Mouse (Mus musculus): Measurements from ENCODE around the gene Pkd2l1. TPM values are rescaled to one million over a fixed set of nuclear protein-coding genes. Genes with fewer than 3 reads are reported as not detected.

Pkd2l1 gene
- under 1 TPM in 1 of 3 experiments, not detected in 2; 0.10 TPM for polyA plus RNA-seq (2017; shearing (Covaris generic))

DNA sequence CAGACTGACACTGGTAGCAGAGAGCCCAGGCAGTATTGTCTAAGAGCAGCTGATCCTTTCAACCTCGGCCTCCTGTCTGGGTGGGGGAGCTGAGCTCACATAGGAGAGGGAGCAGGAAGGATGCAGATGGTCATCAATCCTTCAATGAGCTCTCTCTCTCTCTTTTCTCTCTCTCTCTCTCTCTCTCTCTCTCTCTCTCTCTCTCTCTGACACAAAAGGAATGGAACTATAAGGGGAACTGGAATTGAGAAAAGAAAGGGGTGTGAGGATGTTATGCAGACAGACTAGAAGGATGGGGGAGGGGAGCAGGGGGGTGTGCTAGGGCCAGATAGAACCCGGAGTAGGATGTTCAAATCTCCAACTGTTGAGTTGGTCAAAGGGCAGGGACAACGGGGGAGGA lies at the start of gene Pkd2l1:
TSS of gene Pkd2l1 (minus strand) at position 101 of the 400 bp plus-strand sequence.
- no peak for ATAC-seq

DNA sequence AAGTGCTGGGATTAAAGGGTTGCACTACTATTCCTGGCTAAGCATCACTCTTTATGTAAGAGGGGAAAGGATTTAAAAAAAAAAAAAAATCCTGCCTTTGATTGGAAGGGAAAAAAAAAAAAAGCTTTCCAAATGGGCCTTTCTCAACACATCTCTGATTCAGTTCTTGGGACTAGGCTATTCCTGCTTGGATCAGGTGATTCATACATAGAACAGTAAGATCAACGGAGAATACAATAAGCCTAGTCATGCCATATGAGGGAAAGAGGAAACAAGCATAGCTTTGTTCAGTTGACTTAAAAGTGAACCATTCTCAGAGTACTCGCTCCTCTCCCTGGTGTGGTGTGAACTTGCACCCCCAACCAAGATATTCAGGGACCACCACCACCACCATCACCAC lies 46.7 kb upstream of the Pkd2l1 start:
- ATAC-seq: no peak

DNA sequence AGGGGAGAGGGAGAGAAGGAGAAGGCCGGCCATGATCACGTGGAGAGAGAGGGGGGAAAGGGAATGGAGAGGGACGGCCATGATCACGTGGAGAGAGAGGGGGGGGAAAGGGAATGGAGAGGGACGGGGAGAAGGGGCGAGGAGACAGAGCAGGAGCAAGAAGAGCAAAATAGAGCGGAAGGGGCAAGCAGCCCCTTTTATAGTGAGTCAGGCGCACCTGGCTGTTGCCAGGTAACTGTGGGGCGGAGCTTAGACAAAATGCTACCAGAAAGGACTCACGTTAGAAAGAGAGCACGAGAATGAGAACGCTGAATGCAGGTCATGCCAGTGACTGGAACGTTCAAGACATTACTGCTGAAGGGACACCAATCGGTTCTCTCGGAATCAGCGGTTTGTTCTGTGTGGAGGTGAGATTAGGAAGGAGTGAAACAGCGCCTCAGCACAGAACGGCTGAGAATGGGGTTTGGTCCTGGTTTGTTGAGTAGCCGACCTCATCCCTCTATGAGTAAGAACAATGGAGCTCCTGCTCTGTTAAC lies 45.3 kb upstream of the Pkd2l1 start:
- no peak for ATAC-seq

DNA sequence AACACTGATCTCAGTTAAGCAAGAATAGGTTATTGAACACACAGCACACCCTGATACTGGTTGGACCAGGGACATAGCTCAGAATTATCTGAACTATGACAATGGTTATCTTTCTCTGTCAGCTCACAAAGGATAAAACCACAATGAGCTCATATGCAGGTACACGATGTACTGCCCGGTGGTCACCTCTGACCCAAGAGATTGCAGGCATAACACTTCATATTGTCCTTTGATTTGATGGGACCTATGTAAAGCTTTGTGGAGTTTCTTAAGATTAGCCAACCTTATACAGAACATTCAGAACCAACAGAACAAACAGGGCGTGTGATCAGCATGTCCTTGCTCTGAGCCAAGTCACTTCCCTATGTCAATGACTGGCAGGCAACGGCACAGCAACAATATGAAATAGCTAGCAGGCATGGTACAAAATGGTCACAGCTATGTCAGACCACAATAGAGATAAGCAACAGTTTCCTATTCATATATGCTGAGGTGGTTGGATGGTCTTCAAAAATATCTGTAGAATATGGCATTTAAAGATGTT lies 39.4 kb upstream of the Pkd2l1 start:
- ATAC-seq: no peak

DNA sequence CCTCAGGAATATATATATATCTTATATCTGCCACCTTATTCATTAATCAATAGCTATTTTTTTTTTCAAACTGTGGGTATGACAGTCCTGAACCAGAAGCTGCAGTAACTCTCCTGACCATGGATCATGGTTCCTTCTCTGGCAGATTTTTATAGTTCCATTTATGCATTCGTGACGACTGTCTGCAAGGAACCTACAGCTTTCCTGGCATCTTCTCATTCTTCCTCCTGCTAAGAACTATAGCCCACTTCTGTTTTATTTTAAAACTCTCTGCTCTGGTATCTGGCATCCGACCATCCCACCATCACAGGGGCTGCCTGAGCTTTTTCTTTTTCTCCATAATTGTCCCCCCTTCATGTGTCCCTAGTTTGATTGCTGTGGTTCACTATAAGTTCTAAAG lies 38.0 kb upstream of the Pkd2l1 start:
- no peak for ATAC-seq

DNA sequence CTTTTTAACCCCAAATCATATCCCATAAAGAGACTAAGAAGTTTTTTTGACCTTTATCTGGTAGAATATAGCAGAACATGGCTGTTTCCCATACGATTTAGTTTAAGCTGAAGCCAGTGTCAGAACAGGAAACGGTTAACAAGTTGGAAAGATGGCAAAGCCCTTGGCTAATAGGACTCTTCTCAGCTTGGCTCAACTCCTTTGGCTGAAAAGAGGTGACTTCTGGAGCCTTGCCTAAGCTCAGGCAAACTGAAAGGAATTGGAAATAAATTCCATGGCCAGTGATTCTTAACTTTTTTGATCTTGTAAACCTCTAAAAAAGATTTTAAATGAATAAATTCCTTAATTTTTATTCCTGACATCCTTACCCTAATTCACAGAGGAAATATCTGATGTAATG lies 37.5 kb upstream of the Pkd2l1 start:
- no peak for ATAC-seq

DNA sequence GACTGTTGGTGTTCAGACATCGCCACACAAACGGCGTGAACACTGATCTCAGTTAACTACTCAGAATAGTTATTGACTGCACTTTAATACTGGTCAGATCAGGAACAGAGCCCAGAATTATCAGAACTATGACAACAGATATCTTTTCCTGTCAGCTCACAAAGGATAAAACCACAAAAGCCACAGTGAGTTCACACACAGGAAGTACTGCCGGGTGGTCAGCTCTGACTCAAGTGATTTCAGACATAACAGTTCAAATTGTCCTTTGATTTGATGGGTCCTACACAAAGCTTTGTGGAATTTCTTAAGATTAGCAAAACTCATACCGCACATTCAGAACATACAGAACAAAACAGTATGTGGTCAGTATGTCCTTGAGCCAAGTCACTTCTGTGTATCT lies 33.5 kb upstream of the Pkd2l1 start:
- no peak for ATAC-seq

DNA sequence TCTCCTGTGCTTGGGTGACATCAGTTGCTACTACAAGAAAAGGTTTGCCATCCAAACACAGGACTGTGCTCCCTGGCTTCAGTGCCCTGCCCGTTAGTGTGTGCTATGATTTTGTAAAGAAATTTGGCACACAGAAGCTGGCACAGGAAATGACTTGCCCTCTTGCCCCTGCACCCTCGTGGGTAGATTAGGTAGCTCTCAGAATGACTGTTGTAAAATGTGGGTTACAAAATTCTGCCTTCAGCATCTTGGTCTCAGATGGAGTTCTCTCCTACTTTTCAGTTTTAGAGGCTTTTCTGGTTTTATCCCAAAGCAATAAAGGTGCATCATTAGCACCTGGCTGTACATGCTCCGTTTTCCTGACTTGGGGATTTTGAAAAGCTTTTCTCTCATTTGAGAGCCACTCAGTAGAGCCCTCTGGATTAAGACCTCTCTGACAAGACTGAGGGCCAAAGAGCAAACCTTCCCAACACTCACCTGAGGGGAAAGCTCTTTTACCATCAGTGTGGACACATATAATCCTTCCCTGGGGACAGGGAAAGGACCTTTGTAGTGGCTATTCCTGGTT lies 25.8 kb upstream of the Pkd2l1 start:
- no peak for ATAC-seq

DNA sequence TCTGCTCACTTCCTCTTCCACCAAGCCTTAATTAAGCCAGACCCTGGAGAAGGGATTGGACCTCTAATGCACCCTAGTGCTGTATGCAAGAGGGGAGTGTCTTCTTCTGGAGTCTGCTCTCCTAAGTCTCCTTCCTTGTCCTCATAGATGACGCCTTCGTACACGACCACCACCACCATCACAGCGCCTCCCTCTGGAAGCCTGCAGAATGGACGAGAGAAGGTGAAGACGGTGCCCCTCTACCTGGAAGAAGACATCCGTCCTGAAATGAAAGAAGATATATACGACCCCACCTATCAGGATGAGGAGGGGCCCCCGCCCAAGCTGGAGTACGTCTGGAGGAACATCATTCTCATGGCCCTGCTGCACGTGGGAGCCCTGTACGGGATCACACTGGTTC lies 23.0 kb upstream of the Pkd2l1 start:
- ATAC-seq: no peak

DNA sequence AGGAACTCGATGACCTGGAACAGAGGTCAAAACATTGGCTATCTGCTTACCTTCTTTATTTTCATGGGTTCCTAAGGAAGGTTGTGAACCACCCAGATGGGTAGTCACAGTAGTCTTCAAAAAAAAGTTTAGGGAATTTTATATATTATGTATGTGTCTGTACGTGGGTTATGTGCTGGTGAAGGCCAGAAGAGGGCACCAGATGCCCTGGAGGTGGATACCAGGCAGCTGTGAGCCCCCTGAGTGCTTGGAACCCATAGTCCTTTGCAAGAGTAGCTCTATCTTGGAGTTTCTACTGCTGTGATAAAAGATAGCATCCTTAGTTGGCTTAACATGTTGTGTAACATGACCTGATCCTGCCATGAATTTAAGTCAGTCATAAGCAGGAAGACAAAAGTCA lies 14.8 kb upstream of the Pkd2l1 start:
- no peak for ATAC-seq

DNA sequence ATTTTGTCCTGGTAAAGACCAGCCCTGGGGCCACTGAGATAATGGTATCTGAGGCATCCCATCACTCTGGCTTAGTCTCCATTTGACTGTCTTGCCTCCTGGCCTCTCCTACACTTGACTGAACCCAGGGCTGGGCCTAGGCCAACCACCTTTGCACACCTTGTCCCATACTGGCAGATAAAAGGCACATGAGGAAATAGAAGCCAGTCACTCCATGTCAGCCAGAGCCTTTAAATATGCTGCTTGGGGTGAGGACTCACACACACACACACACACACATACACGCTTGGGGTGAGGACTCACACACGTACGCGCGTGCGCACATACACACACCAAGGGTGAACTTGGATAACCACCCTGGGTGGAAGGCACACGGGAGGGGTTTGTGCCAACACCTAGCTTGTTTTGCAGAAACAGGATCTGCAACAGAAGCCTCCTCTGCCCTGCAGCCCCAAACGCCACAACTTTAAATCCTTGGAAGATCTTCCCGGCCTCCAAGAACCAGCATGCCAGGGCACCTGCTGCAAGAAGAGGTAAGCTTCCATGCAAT lies 10.8 kb upstream of the Pkd2l1 start, which contains the start of gene Scd3:
TSS of gene Scd3 (plus strand) at position 255 of the 550 bp plus-strand sequence.
- ATAC-seq: no peak

DNA sequence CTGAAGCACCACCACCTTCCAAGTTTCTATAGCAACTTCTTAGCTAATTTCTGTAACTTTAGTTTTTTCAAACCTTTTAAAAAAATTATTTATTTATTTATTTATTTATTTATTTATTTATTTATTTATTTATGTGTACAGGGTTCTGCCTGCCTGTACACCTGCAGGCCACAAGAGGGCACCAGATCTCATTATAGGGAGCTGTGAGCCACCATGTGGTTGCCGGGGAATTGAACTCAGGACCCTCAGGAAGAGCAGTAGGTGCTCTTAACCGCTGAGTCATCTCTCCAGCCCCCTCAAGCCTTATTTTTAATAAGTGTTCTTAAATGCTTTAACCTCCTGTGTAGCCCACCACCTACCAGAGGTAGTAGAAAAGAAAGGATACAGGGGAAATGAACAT lies 6.7 kb upstream of the Pkd2l1 start:
- no peak for ATAC-seq

DNA sequence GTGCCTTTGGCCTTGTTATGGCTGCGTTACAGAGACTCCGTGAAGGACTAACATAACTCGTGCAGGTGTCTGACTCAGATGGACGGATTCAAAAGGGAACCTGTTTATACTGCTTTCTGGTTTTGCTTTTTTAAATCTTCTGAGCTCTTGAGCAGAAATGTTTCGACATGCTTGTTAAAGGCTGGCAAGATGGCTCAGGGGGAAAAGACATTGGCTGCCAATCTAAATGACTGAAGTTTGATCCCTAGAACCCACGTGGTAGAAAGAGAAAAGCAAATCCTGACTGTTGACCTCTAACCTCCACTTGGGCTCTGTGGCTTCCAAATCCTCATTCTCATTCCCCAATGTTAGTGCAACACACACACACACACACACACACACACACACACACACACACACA lies 6.3 kb upstream of the Pkd2l1 start:
- no peak for ATAC-seq

DNA sequence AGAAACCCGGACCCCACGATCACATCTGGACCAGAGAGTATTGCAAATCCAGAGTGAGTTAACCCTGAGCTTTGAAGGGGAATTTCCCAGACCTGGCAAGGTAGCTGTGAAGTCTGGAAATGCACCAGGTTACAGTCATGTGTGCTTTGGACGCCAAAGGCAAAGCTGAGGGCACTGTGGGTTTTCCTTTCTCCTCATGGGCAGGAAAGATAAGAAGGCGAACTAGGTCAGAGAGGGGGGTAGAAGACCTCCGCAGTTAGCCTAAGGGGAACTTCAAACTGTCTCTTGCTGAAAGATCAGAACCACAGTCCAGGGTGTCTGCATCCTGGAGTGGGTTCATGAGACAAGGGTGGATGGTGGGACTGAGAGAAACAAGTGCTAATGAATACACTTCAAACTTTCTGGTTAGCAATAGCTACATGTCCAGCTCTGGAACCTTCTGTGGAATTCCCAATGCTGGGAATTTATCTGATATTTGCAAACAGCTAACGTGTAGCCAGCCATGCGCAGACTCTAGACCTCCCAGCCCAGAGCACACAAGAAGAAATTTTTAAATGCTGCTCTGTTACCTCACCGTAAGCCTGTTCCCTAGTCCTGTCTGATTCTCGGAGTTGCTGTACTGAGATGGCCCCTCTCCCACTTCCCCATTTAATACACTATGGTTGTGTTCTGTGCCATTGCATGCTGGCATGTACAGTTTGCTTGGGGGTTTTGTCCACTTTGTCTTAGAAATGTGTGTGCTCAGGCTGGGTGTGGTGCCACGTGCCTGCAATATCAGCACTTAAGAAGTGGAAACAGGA lies 5.0 kb upstream of the Pkd2l1 start:
- no peak for ATAC-seq

DNA sequence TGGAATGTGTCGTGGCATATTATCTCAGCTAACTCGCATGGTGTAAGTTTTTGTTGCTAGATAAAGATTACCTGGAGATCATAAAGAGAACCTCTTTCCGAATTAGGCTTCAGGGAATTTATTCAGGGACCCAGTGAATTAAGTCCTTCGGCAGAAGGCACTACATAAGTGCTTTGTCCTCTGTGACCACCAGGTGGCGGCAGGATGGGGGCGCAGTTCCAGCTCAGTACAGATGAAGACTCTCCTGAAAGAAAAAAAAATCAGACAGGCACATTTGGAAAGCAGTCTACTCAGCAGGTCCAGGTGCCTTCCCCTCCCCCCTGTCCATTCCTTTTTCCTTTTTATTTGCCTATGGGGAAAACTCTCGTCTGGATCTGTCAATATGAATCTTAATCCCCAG lies 2.9 kb upstream of the Pkd2l1 start:
- no peak for ATAC-seq

DNA sequence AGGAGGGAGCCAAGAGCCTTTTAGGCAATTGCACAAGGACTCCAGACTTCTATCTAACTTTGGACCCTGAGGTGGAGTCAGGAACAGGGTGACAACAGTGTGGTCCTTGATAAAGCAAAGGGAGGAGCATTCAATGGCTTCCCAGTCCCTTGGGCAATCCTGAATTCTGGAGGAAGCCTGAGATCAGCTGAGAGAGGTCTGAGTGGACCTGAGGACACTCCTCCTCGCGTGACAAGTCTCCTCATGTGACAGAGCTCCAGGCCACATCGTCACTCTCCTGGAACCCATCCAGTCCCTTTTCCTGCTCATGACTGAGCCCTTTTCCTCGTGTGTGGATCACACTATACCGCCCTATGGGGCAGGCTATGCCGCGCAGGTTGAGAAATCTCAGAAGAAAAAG lies 1.7 kb upstream of the Pkd2l1 start:
- no peak for ATAC-seq

DNA sequence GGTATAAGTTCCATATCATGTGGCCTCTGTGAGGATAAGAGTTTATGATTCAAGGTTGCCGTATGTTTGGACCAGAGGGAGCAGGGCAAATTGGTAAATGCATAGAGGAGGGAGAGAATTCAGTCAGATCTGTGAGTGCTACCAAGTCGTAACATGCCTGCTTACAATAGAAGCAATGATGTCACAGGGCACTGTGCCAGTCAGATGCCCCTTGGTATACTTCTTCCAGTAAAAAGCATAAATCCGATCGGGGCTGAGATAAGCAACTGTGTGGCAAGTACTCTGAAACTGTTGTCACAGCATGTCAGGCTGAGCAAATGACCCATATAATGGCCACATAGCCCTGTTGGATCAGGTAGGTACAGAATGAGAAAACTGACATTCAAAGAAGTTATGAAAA lies 3.2 kb downstream of the Pkd2l1 start:
- ATAC-seq: no peak

DNA sequence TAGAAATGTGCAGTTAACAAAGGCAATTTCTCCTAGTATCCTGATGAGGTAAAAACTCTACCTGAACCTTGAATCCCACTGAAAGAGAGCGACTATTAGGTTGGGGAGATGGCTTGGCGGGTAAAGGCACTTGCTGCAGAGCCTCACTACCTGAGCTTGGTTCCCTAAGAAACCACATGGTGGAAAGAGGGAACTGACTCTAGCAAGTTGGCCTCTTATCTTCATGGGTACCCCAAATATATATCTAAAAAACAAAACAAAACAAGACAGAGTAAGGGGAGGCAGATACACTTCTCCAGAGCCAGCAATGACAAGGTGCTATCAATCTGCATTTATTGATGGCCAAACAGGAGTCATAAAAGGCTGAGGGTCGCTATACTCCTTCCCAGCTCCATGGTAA lies 8.3 kb downstream of the Pkd2l1 start:
- ATAC-seq: no peak

DNA sequence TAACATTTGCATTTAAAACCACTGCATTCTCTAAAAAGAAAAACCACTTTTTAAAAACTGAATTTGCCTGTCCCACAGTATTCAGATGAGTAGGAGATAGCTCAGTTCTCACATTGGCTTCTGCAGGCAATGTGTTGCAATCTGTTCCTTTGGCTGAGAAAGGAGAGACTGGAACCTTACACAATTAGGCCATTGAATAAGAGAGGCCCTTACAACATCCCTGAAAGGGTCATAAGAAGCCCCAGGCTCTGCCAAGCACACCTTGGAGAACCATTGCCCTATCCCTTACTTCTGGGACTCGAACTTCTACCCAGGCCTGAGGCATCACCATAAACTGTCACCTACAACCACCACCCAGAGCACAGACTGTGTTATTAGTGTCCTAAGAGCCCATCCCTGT lies 11.7 kb downstream of the Pkd2l1 start:
- ATAC-seq: no peak

DNA sequence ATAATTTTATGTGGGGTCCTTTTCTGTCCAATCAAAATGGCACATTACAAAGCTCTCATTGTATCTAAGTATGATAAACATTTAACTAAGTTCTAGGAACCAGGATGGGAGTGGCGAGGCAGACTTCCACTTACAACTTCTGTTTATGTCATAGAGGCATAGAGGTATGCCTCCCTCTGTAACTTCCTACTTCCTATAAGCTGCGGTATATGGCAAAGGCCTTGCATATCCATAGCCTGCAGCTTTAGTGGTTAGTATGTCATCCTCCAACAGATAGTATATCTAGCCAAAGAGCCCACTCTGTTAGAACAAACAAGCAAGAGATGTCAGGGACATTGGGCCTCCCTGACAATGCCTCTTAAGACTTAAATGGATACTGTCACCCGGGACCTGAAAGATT lies 15.5 kb downstream of the Pkd2l1 start:
- no peak for ATAC-seq

DNA sequence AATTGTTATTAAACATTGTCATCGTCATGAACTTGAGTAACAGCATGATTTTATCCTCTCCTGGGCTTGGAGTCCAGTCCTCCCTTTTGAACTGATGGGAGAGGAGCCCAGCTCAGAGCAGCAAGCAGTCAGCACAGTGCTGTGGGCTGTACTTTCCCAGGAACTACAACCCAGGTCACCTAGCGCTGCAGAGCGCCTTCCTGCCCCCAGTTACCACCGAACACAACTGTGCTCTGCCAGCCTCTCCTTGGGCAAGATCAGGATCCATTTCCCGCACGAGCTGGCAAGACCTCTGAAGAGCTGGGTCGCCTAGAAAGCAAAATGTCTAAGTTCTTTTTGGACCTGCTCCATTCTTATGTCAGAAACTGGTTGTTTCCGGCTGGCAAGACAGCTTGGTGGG lies 17.4 kb downstream of the Pkd2l1 start:
- ATAC-seq: no peak

DNA sequence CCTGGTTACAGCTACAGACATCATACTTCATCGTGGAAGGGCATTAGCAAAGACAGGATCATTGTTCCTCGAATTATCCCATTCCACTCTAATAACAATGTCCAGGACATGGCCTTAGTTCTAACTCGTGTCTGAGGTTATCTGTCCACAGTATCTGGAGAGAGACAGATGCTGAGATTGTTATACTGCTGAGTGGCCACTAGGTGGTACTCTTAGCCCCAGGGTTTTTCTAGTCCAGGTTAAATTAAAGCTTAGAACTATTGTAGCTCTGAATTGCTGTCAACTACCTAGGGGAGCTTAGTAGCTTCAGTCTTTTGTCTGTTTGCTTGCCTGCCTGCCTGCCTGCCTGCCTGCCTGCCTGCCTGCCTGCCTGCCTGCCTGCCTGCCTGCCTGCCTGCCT lies 30.7 kb downstream of the Pkd2l1 start:
- no peak for ATAC-seq

DNA sequence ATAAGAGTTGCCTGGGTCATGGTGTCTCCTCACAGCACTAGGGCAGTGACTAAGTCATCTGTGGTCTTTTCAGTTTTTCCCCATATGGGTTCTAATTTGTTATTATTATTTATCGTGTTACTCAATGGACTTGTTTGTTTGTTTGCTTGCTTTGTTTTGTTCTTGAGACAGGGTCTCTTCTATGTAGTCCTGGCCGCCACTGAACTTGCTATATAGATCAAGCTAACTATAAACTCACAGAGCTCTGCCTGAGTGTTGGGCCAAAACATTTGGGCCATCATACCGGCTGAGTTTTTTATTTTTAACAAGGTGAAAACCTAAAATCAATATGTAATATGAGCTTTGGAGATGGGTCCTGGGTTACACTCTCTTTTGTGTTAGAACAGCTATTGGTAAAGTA lies 32.9 kb downstream of the Pkd2l1 start:
- no peak for ATAC-seq

DNA sequence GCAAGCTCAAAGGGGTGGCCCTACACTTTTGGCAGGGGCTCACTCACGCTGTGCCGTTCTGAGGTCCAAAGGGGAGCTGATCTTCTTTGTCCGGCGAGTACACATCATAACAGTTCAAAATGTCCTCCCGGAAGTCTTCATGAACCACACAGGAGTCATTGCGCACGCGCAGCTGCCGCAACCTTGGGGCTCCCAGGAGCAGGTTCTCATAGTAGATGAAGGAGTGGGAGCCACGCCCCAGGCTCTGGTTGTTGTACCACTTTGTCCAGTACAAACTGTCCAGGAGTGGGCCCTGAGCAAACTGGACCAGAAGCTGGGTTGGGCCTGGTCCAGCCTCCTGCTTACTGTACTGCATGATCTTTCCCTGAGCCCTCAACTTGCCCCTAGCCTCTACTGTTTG lies 35.2 kb downstream of the Pkd2l1 start:
- no peak for ATAC-seq

All from inflammation-experienced regulatory T-cells, adult 6 months (primary cell).